Mouse (Mus musculus): ENCODE measurements around the gene Ppp1r3f. TPM values are rescaled to one million over a fixed set of nuclear protein-coding genes. Genes with fewer than 3 reads are reported as not detected.

Gene Ppp1r3f
- polyA plus RNA-seq, 1 experiment from 2014 or later, result 4.9 TPM

Other genes starting within 250 kb of the Ppp1r3f start
- 1.7 and 1.9 TPM in 2 replicates for gene Usp27x, start 198.5 kb downstream of the Ppp1r3f start, polyA plus RNA-seq (2015; fragmentation: Nextera tagmentation; extraction: Ambion mirVana)
- 0.05 and 0.10 TPM in 2 replicates for gene Foxp3, start 639 bp downstream of the Ppp1r3f start, polyA plus RNA-seq (2015; fragmentation: Nextera tagmentation; extraction: Ambion mirVana)
- 40.5 and 42.4 TPM in 2 replicates for gene Ccdc22, start 31.2 kb upstream of the Ppp1r3f start, polyA plus RNA-seq (2015; fragmentation: Nextera tagmentation; extraction: Ambion mirVana)
- 0.05 and 0.19 TPM in 2 replicates for gene Cacna1f, start 32.8 kb upstream of the Ppp1r3f start, polyA plus RNA-seq (2015; fragmentation: Nextera tagmentation; extraction: Ambion mirVana)
- gene Syp, start 64.2 kb upstream of the Ppp1r3f start, polyA plus RNA-seq (2015; fragmentation: Nextera tagmentation; extraction: Ambion mirVana), result 109 and 120 TPM in 2 replicates
- 1.3 and 1.9 TPM in 2 replicates for gene Prickle3, start 83.0 kb upstream of the Ppp1r3f start, polyA plus RNA-seq (2015; fragmentation: Nextera tagmentation; extraction: Ambion mirVana)
- gene Plp2, start 97.1 kb upstream of the Ppp1r3f start, polyA plus RNA-seq (2015; fragmentation: Nextera tagmentation; extraction: Ambion mirVana), result 36.8 and 40.0 TPM in 2 replicates
- gene Magix, start 107.0 kb upstream of the Ppp1r3f start, polyA plus RNA-seq (2015; fragmentation: Nextera tagmentation; extraction: Ambion mirVana), result 0.11 and 0.13 TPM in 2 replicates
- 47.4 and 50.2 TPM in 2 replicates for gene Gpkow, start 122.8 kb upstream of the Ppp1r3f start, polyA plus RNA-seq (2015; fragmentation: Nextera tagmentation; extraction: Ambion mirVana)
- 38.0 and 43.1 TPM in 2 replicates for gene Wdr45, start 140.1 kb upstream of the Ppp1r3f start, polyA plus RNA-seq (2015; fragmentation: Nextera tagmentation; extraction: Ambion mirVana)
- 0.84 TPM in 1 of 2 replicates, not detected in the other for gene Gm45208, start 148.0 kb upstream of the Ppp1r3f start, polyA plus RNA-seq (2015; fragmentation: Nextera tagmentation; extraction: Ambion mirVana)
- 104 and 107 TPM in 2 replicates for gene Praf2, start 154.2 kb upstream of the Ppp1r3f start, polyA plus RNA-seq (2015; fragmentation: Nextera tagmentation; extraction: Ambion mirVana)
- 55.5 and 63.3 TPM in 2 replicates for gene Ccdc120, start 176.6 kb upstream of the Ppp1r3f start, polyA plus RNA-seq (2015; fragmentation: Nextera tagmentation; extraction: Ambion mirVana)
- gene Tfe3, start 188.3 kb upstream of the Ppp1r3f start, polyA plus RNA-seq (2015; fragmentation: Nextera tagmentation; extraction: Ambion mirVana), result 21.8 and 23.4 TPM in 2 replicates
- 77.6 and 78.5 TPM in 2 replicates for gene Gripap1, start 215.5 kb upstream of the Ppp1r3f start, polyA plus RNA-seq (2015; fragmentation: Nextera tagmentation; extraction: Ambion mirVana)
- 2.8 and 3.1 TPM in 2 replicates for gene Kcnd1, start 248.0 kb upstream of the Ppp1r3f start, polyA plus RNA-seq (2015; fragmentation: Nextera tagmentation; extraction: Ambion mirVana)